Mouse (Mus musculus) neural tube, embryonic 15.5 days (tissue): ENCODE results near the gene Ren1. TPM values are rescaled to one million over a fixed set of nuclear protein-coding genes. Genes with fewer than 3 reads are reported as not detected.
A peak's percentile ranks its signal among the peaks of the same experiment; 100 is the strongest.
"Not testable (repeated sequence)": the region's sequence is repeated elsewhere in the genome, so short reads cannot be mapped to it uniquely, and the experiment has no call there.

ENCODE experiments used
- ATAC-seq: fragments of 200-750 bp; cut with Nextera tagmentation; 2 replicates; pipeline ENCODE4 v1.8.0; 2017; ENCODE audit warnings: mild to moderate bottlenecking, moderate TSS enrichment, moderate library complexity; ENCODE audit not compliant: low FRiP score
- H3K27ac ChIP-seq: fragments of 300-500 bp; sonication (generic); replicated peaks from 2 replicates; pipeline ENCODE4 v1.5.1; 2015; ENCODE audit warnings: mild to moderate bottlenecking, inconsistent platforms
- H3K27me3 ChIP-seq: fragments of 300-500 bp; sonication (generic); replicated peaks from 2 replicates; pipeline ENCODE4 v1.6.1; 2015; ENCODE audit warnings: inconsistent platforms
- H3K36me3 ChIP-seq: fragments of 300-500 bp; sonication (generic); 2 replicates; pipeline ENCODE4 v1.6.1; 2015; ENCODE audit warnings: inconsistent platforms
- H3K4me1 ChIP-seq: fragments of 300-500 bp; sonication (generic); 2 replicates; pipeline ENCODE4 v1.6.1; 2015; ENCODE audit warnings: inconsistent platforms
- H3K4me2 ChIP-seq: fragments of 300-500 bp; sonication (generic); 2 replicates; pipeline ENCODE4 v1.6.1; 2015; ENCODE audit warnings: inconsistent platforms, mild to moderate bottlenecking, moderate library complexity
- H3K4me3 ChIP-seq: fragments of 300-500 bp; sonication (generic); replicated peaks from 2 replicates; pipeline ENCODE4 v1.5.1; 2015; ENCODE audit warnings: mild to moderate bottlenecking, inconsistent platforms
- H3K9ac ChIP-seq: fragments of 300-500 bp; sonication (generic); replicated peaks from 2 replicates; pipeline ENCODE4 v1.6.1; 2015; ENCODE audit warnings: mild to moderate bottlenecking, inconsistent platforms
- H3K9me3 ChIP-seq: fragments of 300-500 bp; sonication (generic); replicated peaks from 2 replicates; pipeline ENCODE4 v1.6.1; 2016; ENCODE audit warnings: inconsistent platforms
- WGBS: fragments of 180-500 bp; shearing (Covaris S2); methylation state at CpG from one replicate; pipeline ENCODE4 v1.1.7; 2015; ENCODE audit warnings: mixed read lengths; 5-methylcytosine and 5-hydroxymethylcytosine counted together
- polyA plus RNA-seq: library from polyadenylated mRNA; unstranded; fragments of >200 nt; fragmentation: Nextera tagmentation; extraction: Ambion mirVana; gene quantifications from 2 replicates; pipeline ENCODE4 v1.2.1, GENCODE M21; 2015

The Ren1 gene
- polyA plus RNA-seq, 1 experiment from 2014 or later: 0.74 TPM

DNA sequence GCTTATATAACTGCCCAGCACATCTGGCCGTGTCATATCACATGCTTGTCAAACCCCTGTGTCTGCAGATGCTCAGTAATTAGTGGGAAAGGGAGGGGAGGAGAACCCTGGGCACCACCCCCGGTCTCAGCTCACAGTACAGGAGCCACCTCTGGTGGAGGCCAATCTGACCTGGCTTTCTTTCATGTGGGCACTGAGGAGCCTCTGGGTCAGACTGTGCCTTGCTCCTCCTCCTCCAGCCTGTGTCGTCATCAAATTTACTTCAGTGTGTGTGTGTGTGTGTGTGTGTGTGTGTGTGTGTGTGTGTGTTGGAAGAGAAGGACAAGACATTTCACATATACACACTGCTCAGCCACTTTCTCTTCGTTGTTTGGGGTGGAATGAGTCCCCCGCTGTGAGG lies 27.0 kb upstream of the Ren1 start:
- H3K9ac ChIP-seq: no peak overlapping the region
- H3K9me3 ChIP-seq: no peaks in the 10 kb centered on the region
- H3K36me3 ChIP-seq: no peaks in the 10 kb centered on the region
- no peak for ATAC-seq
- no peak overlapping the region for H3K4me2 ChIP-seq
- no peak overlapping the region for H3K27ac ChIP-seq
- 50% methylated on average over 5 of the region's 5 CpGs for WGBS
- no peaks in the 10 kb centered on the region for H3K4me1 ChIP-seq
- no peak overlapping the region for H3K4me3 ChIP-seq
- H3K27me3 ChIP-seq: no peaks in the 10 kb centered on the region

DNA sequence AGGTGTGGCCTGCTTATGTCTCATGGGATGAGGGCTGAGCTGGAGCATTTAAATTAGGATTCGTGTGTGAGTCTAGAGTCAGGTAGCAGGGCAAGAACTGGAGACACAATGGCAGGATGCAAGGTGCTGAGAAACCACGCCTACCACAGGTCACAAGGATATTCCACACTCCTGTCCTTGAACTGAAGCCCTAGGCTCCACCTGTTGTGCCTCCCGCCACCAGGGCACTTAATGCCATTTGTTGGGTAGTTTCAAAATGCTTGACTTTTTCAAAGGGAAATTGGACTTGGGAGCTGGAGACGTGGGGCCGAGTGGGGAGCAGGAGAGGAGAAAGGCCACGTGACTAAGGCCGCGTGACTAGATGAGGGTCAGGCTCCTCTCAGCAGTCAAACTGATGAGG lies 24.4 kb upstream of the Ren1 start:
- H3K4me1 ChIP-seq: peaks cover 15% of the 10 kb centered on the region
- H3K27me3 ChIP-seq: peaks cover 13% of the 10 kb centered on the region
- no peaks in the 10 kb centered on the region for H3K9me3 ChIP-seq
- H3K9ac ChIP-seq: no peak overlapping the region
- 83% methylated on average over 8 of the region's 8 CpGs for WGBS
- H3K27ac ChIP-seq: no peak overlapping the region
- no peak overlapping the region for H3K4me3 ChIP-seq
- no peak overlapping the region for H3K4me2 ChIP-seq
- no peak for ATAC-seq
- no peaks in the 10 kb centered on the region for H3K36me3 ChIP-seq

DNA sequence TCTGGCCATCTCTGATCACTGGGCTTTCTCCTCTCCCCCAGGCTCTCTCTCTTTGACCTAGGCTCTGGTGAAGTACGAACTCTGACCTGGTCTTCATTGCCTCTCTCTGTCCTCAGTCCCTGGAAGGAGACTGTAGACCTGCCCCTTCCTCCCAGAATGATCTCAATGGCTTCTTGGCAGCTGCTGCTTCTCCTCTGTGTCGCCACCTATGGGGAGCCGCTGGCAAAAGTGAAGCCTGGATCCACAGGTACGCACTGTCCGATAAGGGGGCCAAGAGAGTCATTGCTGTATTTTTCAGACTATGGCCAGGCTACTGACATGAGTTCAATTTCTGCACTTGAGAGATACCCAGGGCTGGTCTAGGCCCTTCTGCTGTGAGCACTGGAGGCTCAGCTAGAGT lies 23.2 kb upstream of the Ren1 start:
- no peaks in the 10 kb centered on the region for H3K36me3 ChIP-seq
- no peaks in the 10 kb centered on the region for H3K9me3 ChIP-seq
- ATAC-seq: no peak
- no peak overlapping the region for H3K4me3 ChIP-seq
- WGBS: 67% methylated on average over 5 of the region's 5 CpGs
- no peak overlapping the region for H3K4me2 ChIP-seq
- peaks cover 13% of the 10 kb centered on the region for H3K27me3 ChIP-seq
- no peak overlapping the region for H3K27ac ChIP-seq
- H3K9ac ChIP-seq: no peak overlapping the region
- peaks cover 22% of the 10 kb centered on the region for H3K4me1 ChIP-seq

DNA sequence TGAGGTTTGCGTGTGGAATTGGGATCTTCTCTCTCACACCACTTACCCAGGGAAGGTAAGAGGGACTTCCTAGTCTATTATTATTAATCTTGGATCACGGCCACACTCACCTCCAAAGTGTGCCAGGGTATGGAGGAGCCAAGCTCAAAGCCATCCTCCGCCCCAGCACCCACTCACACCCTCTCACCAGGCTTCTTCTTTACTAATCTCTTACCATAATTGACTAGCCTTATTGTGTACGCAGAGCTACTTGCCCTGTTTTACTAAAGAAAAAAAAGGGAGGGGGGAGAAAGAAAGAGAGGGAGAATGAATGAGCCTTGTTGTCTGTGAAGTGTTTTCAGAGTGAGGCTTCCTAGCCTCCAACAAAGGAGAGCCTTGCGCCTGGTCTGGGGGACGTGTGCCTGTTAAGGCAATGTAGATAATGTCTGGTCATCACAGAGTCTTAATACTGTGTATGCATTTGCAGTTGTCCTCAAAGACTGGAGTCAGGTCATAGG lies 22.0 kb upstream of the Ren1 start:
- no peaks in the 10 kb centered on the region for H3K9me3 ChIP-seq
- 54% methylated on average over 6 of the region's 6 CpGs for WGBS
- ATAC-seq: no peak

DNA sequence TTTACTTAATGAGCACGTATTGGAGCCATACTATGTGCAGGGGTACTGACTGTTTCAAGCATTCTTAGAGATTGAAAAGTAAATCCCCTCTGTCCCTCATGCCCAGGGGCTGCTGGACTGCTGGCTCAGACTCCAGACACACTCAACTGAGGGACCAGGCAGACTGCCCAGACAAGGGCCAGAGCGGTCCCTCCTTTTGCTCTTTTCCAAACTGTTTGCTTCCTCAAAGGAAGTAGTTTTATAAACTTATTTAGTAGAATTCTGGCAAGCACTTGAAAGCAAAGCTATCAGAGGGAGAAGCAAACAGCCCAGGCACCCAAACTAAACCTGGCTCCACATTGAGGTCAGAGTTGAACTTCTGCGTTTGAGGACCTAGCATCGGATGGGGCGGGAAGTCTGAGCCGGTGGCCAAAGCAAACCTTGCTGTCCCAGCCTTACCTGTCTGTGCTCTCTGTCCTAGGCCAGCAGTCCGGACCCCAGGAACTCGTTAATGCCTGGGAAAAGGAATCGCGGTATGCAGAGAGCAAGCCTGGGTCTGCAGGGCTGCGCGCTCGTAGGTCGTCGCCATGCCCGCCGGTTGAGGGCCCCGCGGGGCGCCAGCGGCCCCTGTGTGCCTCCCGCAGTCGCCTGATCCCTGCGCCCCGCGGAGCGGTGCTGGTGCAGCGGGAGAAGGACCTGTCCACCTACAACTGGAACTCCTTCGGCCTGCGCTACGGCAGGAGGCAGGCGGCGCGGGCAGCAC lies 21.2 kb upstream of the Ren1 start:
- Histone ChIP-seq H3K4me2 (peak overlapping the region; percentile 60), H3K36me3 (no peaks in the 10 kb centered on the region), H3K4me1 (peaks cover 22% of the 10 kb centered on the region), H3K4me3 (peak overlapping the region; percentile 29), H3K27me3 (peaks cover 13% of the 10 kb centered on the region), H3K9ac (0 out of 2 replicates have a peak overlapping the region, but pooled peaks have one; percentile 15), H3K27ac (no peak overlapping the region), H3K9me3 (no peaks in the 10 kb centered on the region)
- WGBS: 8% methylated on average over 34 of the region's 34 CpGs
- no peak for ATAC-seq

More for the DNA sequence above, 22.0 kb upstream of the Ren1 start:
- H3K36me3 ChIP-seq: no peaks in the 10 kb centered on the region
- H3K4me1 ChIP-seq: peaks cover 22% of the 10 kb centered on the region
- H3K4me3 ChIP-seq: no peak overlapping the region
- peaks cover 13% of the 10 kb centered on the region for H3K27me3 ChIP-seq
- H3K27ac ChIP-seq: no peak overlapping the region
- no peak overlapping the region for H3K9ac ChIP-seq
- H3K4me2 ChIP-seq: no peak overlapping the region

DNA sequence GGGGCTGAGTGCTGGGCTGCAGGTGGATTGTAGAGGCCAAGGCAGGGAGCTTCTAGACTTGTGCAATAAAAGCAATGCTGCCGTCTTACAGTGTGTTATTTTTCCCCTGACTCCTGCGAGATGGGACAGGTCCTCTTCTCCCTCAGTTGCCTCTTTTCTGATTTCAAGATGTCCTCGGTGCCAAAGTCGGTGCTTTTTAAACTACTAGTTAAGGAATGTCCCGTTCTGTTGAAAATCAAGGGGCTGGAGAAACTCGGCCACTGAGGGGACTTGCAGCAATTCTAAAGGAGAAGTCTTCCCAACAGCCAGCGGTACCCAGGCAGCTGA lies 20.7 kb upstream of the Ren1 start:
- Histone ChIP-seq H3K27me3 (peaks cover 13% of the 10 kb centered on the region), H3K27ac (no peak overlapping the region), H3K9me3 (no peaks in the 10 kb centered on the region), H3K4me2 (peak overlapping the region; percentile 60), H3K4me1 (peaks cover 22% of the 10 kb centered on the region), H3K9ac (0 out of 2 replicates have a peak overlapping the region, but pooled peaks have one; percentile 15), H3K4me3 (peak overlapping the region; percentile 29), H3K36me3 (no peaks in the 10 kb centered on the region)
- WGBS: 24% methylated on average over 7 of the region's 7 CpGs
- ATAC-seq: no peak

DNA sequence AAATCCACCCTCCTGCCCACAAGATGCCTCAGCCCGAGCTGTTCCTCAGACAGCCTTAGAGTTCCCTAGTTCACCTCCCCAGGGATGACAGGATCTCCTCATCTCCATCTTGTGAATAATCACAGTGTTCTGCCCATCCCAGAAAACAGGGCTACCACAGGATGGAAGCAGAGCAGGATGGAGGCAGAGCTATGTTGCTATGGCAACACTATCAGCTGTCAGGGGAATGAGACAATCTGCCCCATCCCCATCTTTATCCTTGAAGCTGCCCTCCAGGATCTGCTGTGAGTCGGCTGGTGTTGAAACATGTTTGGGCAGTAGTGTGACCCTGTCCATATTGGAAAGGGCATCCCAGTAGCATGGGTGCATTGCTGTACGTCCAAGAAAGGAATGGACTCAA lies 19.2 kb upstream of the Ren1 start:
- Histone ChIP-seq H3K9me3 (no peaks in the 10 kb centered on the region), H3K9ac (no peak overlapping the region), H3K27ac (no peak overlapping the region), H3K36me3 (no peaks in the 10 kb centered on the region), H3K4me3 (no peak overlapping the region), H3K4me1 (peaks cover 22% of the 10 kb centered on the region), H3K4me2 (no peak overlapping the region), H3K27me3 (peaks cover 13% of the 10 kb centered on the region)
- WGBS: 39% methylated on average over 3 of the region's 3 CpGs
- peak; percentile 82 for ATAC-seq

DNA sequence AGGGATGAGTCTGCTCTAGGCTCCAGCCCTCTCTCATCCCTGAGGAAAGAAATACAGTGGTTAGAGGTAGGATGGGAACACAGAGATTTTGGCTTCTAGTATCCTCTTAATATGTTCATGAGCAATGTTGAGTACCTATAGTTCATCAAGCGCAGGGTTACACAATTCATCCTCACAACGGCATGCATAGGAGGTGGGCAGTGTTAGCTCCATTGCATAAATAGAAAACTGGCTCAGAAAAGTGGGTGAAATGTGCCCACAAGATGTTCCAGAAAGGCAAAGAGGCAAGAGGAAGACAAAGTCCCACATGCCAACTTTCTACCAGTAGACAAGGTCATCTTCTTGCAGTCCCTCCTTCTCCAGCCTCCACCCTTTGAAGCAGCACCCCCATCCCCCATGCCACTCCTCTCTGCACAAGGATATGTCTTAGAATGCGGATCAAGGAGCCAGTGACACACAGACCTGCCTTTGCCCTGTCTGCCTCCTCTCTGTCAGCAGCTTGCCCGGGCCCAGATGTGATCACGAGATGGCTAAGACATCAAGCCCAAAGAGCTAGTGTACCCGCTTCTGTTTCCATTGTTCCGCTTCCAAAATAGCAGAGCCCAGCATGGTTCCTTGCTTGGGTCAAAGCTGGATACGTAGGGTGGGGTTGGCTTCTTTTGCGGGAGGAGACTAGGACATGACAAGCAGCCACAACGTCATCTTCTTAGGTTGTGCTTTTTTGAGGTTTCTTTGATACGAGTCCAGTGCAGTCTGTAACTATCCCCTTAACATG lies 17.5 kb upstream of the Ren1 start:
- no peak overlapping the region for H3K9ac ChIP-seq
- peaks cover 22% of the 10 kb centered on the region for H3K4me1 ChIP-seq
- no peak overlapping the region for H3K4me2 ChIP-seq
- no peaks in the 10 kb centered on the region for H3K36me3 ChIP-seq
- H3K9me3 ChIP-seq: no peaks in the 10 kb centered on the region
- H3K4me3 ChIP-seq: no peak overlapping the region
- 90% methylated on average over 11 of the region's 11 CpGs for WGBS
- H3K27ac ChIP-seq: no peak overlapping the region
- H3K27me3 ChIP-seq: peaks cover 13% of the 10 kb centered on the region
- no peak for ATAC-seq

DNA sequence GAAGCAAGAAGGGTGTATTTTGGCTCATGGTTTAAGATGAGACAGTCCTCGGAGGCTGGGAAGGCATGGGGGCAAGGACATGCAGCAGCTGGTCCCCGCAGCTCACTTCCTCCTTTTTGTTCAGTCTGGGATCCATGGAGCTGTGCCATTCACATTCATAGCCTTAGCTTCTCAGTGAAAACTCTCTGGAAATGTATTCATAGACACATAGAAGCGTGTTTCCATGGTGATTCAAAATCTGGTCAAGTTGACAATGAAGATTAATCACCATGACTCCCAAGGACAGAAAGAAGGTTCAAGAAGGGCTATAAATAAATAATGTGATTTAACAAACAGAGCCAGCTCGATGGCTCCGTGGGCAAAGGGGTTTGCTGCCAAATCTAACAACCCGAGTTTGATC lies 16.4 kb upstream of the Ren1 start:
- H3K27me3 ChIP-seq: peaks cover 10% of the 10 kb centered on the region
- WGBS: 61% methylated on average over 6 of the region's 6 CpGs
- no peak overlapping the region for H3K9ac ChIP-seq
- no peak overlapping the region for H3K27ac ChIP-seq
- no peak overlapping the region for H3K4me2 ChIP-seq
- no peaks in the 10 kb centered on the region for H3K36me3 ChIP-seq
- no peak overlapping the region for H3K4me3 ChIP-seq
- peaks cover 22% of the 10 kb centered on the region for H3K4me1 ChIP-seq
- no peaks in the 10 kb centered on the region for H3K9me3 ChIP-seq
- no peak for ATAC-seq

DNA sequence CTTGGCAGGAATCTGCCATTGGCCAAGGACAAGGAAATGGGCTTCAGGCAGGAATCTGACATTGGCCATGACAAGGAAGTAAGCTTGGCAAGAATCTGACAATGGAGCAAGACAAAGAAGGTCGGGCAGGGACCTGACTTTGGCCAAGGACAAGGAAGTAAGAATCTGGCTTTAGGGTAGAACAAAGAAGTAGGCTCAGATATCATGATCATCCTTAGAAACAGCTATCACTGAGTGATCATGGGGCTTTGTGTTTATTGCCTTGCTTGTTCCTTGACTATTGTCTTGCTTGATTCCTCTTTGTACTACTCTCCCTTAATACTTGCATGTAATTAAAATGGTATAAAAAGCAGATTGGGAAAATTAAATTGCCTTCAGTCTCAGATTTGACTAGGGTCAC lies 9.9 kb upstream of the Ren1 start:
- not testable (repeated sequence) for H3K4me1 ChIP-seq, H3K36me3 ChIP-seq, H3K27me3 ChIP-seq, H3K9me3 ChIP-seq, H3K27ac ChIP-seq, H3K4me2 ChIP-seq, ATAC-seq, H3K4me3 ChIP-seq, H3K9ac ChIP-seq
- WGBS: 63% methylated on average over 1 of the region's 1 CpGs

DNA sequence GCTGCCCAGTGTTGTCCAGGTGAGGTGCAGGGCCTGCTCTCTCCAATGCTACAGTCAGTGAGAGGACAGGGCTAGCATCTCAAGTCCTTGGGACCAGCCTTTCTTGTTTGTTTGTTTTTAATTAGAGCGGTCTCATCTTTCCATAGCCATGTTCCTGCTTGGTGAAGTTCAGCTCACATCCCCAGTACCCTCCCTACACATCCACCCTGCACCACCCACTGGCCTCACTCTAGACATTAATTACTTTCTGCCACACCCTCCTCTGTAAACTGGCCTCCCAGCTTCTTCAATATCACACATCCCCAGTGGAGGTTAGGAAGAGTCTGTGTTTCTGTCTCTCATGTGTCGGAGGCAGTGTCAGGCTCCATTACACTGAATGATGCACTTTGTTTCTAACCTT lies 6.0 kb upstream of the Ren1 start:
- H3K36me3 ChIP-seq: no peaks in the 10 kb centered on the region
- no peak overlapping the region for H3K4me3 ChIP-seq
- no peaks in the 10 kb centered on the region for H3K27me3 ChIP-seq
- 95% methylated on average over 2 of the region's 2 CpGs for WGBS
- H3K9ac ChIP-seq: no peak overlapping the region
- H3K9me3 ChIP-seq: no peaks in the 10 kb centered on the region
- H3K27ac ChIP-seq: no peak overlapping the region
- no peaks in the 10 kb centered on the region for H3K4me1 ChIP-seq
- ATAC-seq: no peak
- no peak overlapping the region for H3K4me2 ChIP-seq

DNA sequence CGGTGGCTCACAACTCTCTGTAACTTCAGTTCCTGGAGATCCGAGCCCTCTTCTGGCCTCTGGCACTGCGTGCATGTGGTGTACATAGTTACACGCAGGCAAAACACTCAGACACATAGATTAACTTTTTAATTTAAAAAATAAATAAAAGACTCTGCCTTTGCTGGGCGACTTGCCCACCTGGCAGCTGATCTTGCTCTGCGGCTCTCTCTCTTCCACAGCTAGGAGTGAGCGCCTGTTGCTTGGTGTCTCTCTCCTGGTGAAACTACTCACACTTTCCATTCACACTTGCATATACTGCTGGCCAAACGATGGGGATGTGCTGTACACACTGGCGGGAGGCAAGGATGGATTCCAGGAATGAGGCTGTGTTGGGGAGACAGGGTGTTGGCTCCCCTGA lies 3.8 kb upstream of the Ren1 start:
- H3K9me3 ChIP-seq: no peaks in the 10 kb centered on the region
- no peak overlapping the region for H3K9ac ChIP-seq
- H3K4me2 ChIP-seq: no peak overlapping the region
- H3K4me3 ChIP-seq: no peak overlapping the region
- ATAC-seq: no peak
- 81% methylated on average over 9 of the region's 9 CpGs for WGBS
- 0 out of 2 replicates have a peak, but pooled peaks cover 5% of the 10 kb centered on the region for H3K4me1 ChIP-seq
- H3K27me3 ChIP-seq: no peaks in the 10 kb centered on the region
- H3K27ac ChIP-seq: no peak overlapping the region
- H3K36me3 ChIP-seq: no peaks in the 10 kb centered on the region
